Mouse (Mus musculus) spleen, adult 2 months (tissue): ENCODE measurements at regions not wholly inside any gene's neighbourhood (a gene's known extent, or its start where the extent isn't known, plus 50 kb on each side); places are given as distances from the start of the nearest gene placed in this dataset.

Experiments used
- CTCF ChIP-seq: fragments of 200-500 bp; IDR thresholded peaks from 2 replicates; pipeline ENCODE4 v1.5.1; 2011; ENCODE audit warnings: mild to moderate bottlenecking, inconsistent platforms; ENCODE audit not compliant: insufficient read depth, insufficient read length, insufficient replicate concordance; ENCODE audit errors: extremely low read depth
- POLR2A ChIP-seq: fragments of 200-500 bp; IDR thresholded peaks from 2 replicates; pipeline ENCODE4 v1.6.1; 2011; ENCODE audit warnings: low read depth, low read length, inconsistent platforms

DNA sequence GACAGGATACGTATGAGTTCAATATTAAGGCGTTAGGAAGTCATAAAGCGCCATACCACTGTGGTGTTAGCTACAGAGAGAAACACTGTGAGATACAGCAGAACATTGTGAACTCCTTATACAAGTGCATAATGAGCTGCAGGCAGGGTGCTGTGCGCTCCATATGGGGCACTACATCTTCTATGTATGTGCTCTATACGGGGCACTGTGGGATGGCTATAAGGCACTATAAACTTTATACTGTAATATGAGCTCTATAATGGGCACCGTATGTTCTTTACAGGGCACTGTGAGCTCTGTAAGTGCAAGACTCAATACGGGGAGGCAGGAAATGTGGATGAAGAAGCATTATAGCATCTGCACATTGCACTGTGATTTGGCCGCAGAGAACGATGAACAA is 183.2 kb upstream of the Krr1 start:
- TF ChIP-seq CTCF (no peak), POLR2A (no peak)
